Mouse (Mus musculus) neural tube, embryonic 13.5 days (tissue): Measurements from ENCODE around the gene Smdt1. TPM values are rescaled to one million over a fixed set of nuclear protein-coding genes. Genes with fewer than 3 reads are reported as not detected.
"Not testable (repeated sequence)": the region's sequence is repeated elsewhere in the genome, so short reads cannot be mapped to it uniquely, and the experiment has no call there.

ENCODE experiments used
- ATAC-seq: fragments of 200-750 bp; cut with Nextera tagmentation; 2 replicates; pipeline ENCODE4 v1.8.0; 2017; ENCODE audit warnings: low read depth, mild to moderate bottlenecking, moderate TSS enrichment, moderate library complexity
- H3K27ac ChIP-seq: fragments of 300-500 bp; sonication (generic); replicated peaks from 2 replicates; pipeline ENCODE4 v1.5.1; 2015; ENCODE audit warnings: moderate library complexity, mild to moderate bottlenecking, inconsistent platforms
- H3K27me3 ChIP-seq: fragments of 300-500 bp; sonication (generic); 2 replicates; pipeline ENCODE4 v1.6.1; 2015; ENCODE audit warnings: mild to moderate bottlenecking, inconsistent platforms
- H3K36me3 ChIP-seq: fragments of 300-500 bp; sonication (generic); 2 replicates; pipeline ENCODE4 v1.6.1; 2015; ENCODE audit warnings: mild to moderate bottlenecking, inconsistent platforms
- H3K4me1 ChIP-seq: fragments of 300-500 bp; sonication (generic); replicated peaks from 2 replicates; pipeline ENCODE4 v1.6.1; 2015; ENCODE audit warnings: inconsistent platforms
- H3K4me2 ChIP-seq: fragments of 300-500 bp; sonication (generic); 2 replicates; pipeline ENCODE4 v1.6.1; 2015; ENCODE audit warnings: inconsistent platforms, mild to moderate bottlenecking, moderate library complexity
- H3K4me3 ChIP-seq: fragments of 300-500 bp; sonication (generic); 2 replicates; pipeline ENCODE4 v1.5.1; 2015; ENCODE audit warnings: mild to moderate bottlenecking, inconsistent platforms
- H3K9ac ChIP-seq: fragments of 300-500 bp; sonication (generic); 2 replicates; pipeline ENCODE4 v1.6.1; 2015; ENCODE audit warnings: moderate library complexity, mild to moderate bottlenecking, inconsistent platforms
- H3K9me3 ChIP-seq: fragments of 300-500 bp; sonication (generic); 2 replicates; pipeline ENCODE4 v1.6.1; 2016; ENCODE audit warnings: inconsistent platforms
- whole genome bisulfite sequencing: fragments of 180-500 bp; shearing (Covaris S2); methylation state at CpG from one replicate; pipeline ENCODE4 v1.1.7; 2015; 5-methylcytosine and 5-hydroxymethylcytosine counted together
- polyA plus RNA-seq: library from polyadenylated mRNA; unstranded; fragments of >200 nt; fragmentation: Nextera tagmentation; extraction: Ambion mirVana; gene quantifications from 2 replicates; pipeline ENCODE4 v1.2.1, GENCODE M21; 2015

The Smdt1 gene
- polyA plus RNA-seq, 1 experiment from 2014 or later = 401 TPM

DNA sequence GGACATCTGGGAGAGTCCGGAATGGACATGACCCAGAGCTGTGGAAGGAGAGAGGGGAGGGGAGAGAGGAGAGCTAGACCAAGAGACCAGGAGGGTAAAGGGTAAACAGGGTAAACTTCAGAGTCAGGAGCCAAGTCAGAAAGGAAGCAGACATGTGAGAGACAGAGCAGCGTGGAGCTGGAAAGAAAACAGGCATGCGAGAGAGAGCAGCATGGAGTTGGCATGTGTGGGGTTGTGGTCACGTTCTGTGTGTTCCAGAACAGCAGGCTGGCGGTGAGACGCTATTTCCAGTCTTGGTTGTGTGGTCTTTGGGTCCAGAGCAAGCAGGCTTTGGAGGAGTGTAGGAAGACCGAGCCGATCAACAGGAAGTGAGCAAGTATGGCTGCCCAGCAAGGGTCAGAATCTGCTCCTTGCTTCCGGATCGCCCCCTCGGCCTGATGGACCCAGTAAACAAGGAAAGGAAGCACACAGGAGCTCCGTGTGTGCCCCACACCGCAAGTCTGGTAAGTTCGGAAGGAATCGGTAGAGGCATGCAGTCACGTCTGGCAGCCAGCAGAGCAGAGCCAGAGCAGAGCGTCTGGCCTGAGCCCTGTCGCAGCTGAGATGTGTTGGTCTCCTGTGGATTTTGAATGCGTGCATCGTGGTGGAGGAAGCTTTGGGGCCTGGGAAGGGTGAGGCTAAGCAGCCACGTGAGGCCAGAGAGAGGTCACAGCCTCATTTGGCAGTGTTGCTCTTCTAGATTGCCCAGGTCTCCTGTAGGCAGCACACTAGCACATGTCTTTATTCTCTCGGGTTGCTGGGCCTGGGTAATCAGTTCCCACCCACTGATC, 19.9 kb downstream of the Smdt1 start:
- Histone ChIP-seq H3K4me1 (peaks cover 8% of the 10 kb centered on the region), H3K4me2 (no peak overlapping the region), H3K9ac (no peak overlapping the region), H3K27ac (no peak overlapping the region), H3K9me3 (no peaks in the 10 kb centered on the region), H3K4me3 (no peak overlapping the region), H3K27me3 (no peaks in the 10 kb centered on the region), H3K36me3 (no peaks in the 10 kb centered on the region)
- ATAC-seq = no peak
- 68% methylated on average over 22 of the region's 22 CpGs for WGBS

DNA sequence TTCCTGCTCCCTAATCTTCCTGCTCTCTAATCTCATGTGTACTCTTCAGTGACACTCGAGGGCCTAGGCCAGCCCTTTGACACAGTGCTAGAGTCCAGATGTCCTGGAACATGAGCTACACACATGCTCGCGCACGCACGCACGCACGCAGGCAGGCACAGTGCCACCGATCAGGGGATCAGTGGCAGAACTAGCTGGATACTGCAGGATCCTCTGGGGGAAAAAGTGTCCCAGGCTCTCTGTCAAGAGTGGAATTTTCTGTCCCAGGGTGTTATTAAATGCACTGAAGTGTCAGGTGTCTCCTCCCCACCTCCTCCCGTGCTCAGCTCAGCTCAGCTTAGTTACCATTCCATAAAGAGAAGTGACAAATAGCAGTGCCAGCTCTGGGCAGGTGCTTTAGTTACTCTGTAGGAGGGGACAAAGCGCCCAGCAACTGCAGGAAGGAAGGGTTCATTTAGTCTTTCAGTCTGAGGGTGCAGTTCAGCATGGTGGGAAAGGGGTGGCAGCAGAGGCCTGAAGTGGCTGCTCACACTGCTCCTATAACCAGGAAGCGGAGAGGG, 22.8 kb downstream of the Smdt1 start:
- no peaks in the 10 kb centered on the region for H3K27me3 ChIP-seq
- H3K9ac ChIP-seq = no peak overlapping the region
- H3K4me2 ChIP-seq = no peak overlapping the region
- WGBS = 81% methylated on average over 11 of the region's 11 CpGs
- H3K4me1 ChIP-seq = no peaks in the 10 kb centered on the region
- H3K36me3 ChIP-seq = no peaks in the 10 kb centered on the region
- no peak for ATAC-seq
- H3K9me3 ChIP-seq = no peaks in the 10 kb centered on the region
- H3K4me3 ChIP-seq = no peak overlapping the region
- no peak overlapping the region for H3K27ac ChIP-seq

DNA sequence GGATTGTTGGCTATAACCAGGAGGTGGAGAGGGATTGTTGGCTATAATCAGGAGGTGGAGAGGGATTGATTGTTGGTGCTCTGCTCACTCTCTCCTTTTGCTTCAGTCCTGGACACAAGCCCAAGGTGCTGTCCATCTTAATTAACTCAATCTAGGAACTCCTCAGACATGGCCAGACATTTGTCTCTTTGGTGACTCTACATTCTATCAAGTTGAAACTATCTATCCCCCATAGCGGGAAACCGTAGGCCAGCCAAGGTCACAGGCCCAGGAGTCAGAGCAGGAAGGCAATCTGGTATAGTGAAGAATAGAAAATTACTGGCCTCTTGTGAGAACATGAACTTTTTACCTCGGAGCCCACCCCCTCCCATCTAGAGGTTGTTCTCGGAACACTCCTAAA, 23.5 kb downstream of the Smdt1 start:
- H3K36me3 ChIP-seq = no peaks in the 10 kb centered on the region
- no peaks in the 10 kb centered on the region for H3K9me3 ChIP-seq
- no peak overlapping the region for H3K4me2 ChIP-seq
- H3K9ac ChIP-seq = no peak overlapping the region
- no peaks in the 10 kb centered on the region for H3K4me1 ChIP-seq
- no peak overlapping the region for H3K27ac ChIP-seq
- WGBS = 82% methylated on average over 4 of the region's 4 CpGs
- ATAC-seq = no peak
- no peak overlapping the region for H3K4me3 ChIP-seq
- H3K27me3 ChIP-seq = no peaks in the 10 kb centered on the region

DNA sequence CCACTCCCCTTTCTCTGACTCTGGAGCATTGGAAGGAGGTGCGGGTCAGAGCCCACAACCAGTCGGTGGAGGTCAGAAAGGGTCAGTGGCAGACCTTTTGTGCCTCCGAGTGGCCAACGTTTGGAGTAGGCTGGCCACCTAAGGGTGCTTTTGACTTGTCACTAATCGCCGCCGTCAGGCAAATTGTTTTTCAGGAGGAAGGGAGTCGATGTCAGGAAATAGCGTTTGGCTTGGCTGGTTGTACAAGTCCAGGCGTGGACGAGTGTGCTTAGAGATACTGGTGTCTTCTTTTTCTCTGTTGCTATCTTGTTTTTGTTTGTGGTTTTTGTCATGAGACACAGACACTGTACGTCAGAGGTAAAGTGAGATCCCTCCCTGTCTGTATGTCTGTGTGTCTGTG, 25.0 kb downstream of the Smdt1 start:
- H3K9me3 ChIP-seq, H3K27ac ChIP-seq, H3K36me3 ChIP-seq, H3K4me1 ChIP-seq, H3K4me3 ChIP-seq, H3K27me3 ChIP-seq, H3K4me2 ChIP-seq, ATAC-seq, H3K9ac ChIP-seq: not testable (repeated sequence)
- WGBS = 83% methylated on average over 8 of the region's 12 CpGs

DNA sequence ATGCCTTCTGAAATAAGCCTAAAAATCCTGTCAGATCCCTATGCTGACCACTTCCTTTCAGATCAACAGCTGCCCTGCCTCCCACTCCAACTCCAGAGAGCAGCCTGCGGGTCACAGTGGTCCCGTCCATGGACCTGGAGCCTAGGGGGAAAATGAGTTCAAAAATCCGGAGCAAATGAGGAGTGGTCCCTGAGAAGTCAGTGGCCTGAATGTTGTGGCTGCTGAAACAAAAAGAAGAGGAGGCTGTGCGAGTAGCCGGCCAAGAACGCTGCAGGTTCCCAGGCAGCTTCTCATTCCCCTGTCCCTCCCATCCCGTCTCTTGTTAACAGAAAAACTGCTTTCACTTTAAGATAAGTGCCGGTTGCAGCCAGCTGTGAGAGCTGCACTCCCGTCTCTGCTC, 25.8 kb downstream of the Smdt1 start:
- not testable (repeated sequence) for H3K4me1 ChIP-seq, H3K27me3 ChIP-seq, H3K4me2 ChIP-seq, H3K9me3 ChIP-seq, H3K27ac ChIP-seq, ATAC-seq, H3K36me3 ChIP-seq, H3K4me3 ChIP-seq, H3K9ac ChIP-seq
- WGBS = 15% methylated on average over 6 of the region's 9 CpGs

DNA sequence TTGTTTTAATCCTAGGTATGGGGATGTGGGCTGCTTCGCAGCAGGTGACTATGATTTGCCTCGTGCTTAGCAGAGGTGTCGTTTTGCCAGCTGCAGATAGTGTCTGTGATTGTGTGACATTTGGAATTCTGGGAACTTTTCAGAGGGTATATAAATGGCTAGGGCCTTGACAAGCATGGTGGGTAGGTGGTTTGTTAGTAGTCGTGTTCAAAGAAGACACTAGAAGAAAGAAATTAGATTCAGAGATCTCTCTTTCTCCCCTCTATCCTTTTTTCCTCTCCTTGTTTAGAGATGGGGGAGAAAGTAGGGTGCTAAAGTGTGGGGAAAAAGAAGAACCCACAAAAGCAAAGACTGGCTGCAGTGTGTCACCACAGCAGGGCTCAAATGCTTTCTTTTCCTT, 29.4 kb downstream of the Smdt1 start:
- WGBS = 88% methylated on average over 4 of the region's 4 CpGs
- no peak overlapping the region for H3K4me2 ChIP-seq
- H3K9me3 ChIP-seq = no peaks in the 10 kb centered on the region
- no peaks in the 10 kb centered on the region for H3K27me3 ChIP-seq
- no peaks in the 10 kb centered on the region for H3K4me1 ChIP-seq
- ATAC-seq = no peak
- no peak overlapping the region for H3K9ac ChIP-seq
- no peak overlapping the region for H3K4me3 ChIP-seq
- H3K36me3 ChIP-seq = no peaks in the 10 kb centered on the region
- H3K27ac ChIP-seq = no peak overlapping the region

DNA sequence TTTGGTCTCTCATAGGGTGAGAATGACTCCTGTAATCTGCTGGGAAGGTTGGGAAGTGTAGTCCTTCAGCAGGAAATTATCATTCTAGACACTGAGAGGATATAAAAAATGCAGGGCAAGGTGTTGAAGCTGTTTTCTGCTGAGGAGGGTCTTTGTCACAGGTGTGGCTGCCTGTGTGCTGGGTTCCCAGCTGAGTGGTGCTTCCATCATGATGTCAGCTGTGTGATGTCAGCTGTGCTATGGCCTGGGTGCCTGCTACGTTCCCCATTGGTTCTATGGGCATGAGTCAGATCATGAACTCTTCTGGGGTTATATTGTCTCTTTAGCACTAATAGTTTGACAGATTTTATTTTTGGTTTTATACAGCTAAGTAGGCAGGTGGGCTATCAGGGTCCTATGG, 30.1 kb downstream of the Smdt1 start:
- H3K36me3 ChIP-seq = no peaks in the 10 kb centered on the region
- no peaks in the 10 kb centered on the region for H3K9me3 ChIP-seq
- no peak overlapping the region for H3K4me2 ChIP-seq
- H3K27me3 ChIP-seq = no peaks in the 10 kb centered on the region
- no peak overlapping the region for H3K9ac ChIP-seq
- H3K4me3 ChIP-seq = no peak overlapping the region
- 81% methylated on average over 1 of the region's 1 CpGs for WGBS
- ATAC-seq = no peak
- no peak overlapping the region for H3K27ac ChIP-seq
- H3K4me1 ChIP-seq = no peaks in the 10 kb centered on the region

DNA sequence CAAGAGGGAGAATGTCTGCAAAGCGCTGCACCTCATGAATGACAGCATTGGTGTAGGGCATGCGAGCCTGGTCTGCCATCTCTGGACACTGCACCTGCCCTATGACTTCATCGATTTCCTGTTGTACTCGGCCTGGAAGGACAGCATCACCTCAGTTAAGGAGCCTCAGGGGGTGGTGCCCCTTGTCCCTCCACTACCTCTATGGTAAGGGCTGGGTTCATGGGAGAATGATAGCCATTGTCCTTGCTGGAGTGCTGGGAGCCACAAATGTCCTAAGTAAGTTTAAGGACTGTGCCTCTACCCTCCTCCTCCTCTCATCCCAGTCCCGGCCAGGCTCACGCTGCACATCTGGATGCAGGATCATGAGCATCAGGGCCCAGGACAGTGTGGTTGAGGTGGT, 33.7 kb downstream of the Smdt1 start:
- no peak overlapping the region for H3K4me2 ChIP-seq
- ATAC-seq = no peak
- no peaks in the 10 kb centered on the region for H3K27me3 ChIP-seq
- H3K36me3 ChIP-seq = no peaks in the 10 kb centered on the region
- WGBS = 86% methylated on average over 6 of the region's 6 CpGs
- no peaks in the 10 kb centered on the region for H3K9me3 ChIP-seq
- no peak overlapping the region for H3K27ac ChIP-seq
- peaks cover 9% of the 10 kb centered on the region; the same call in 1 of the 2 replicates for H3K4me1 ChIP-seq
- H3K4me3 ChIP-seq = no peak overlapping the region
- H3K9ac ChIP-seq = no peak overlapping the region

DNA sequence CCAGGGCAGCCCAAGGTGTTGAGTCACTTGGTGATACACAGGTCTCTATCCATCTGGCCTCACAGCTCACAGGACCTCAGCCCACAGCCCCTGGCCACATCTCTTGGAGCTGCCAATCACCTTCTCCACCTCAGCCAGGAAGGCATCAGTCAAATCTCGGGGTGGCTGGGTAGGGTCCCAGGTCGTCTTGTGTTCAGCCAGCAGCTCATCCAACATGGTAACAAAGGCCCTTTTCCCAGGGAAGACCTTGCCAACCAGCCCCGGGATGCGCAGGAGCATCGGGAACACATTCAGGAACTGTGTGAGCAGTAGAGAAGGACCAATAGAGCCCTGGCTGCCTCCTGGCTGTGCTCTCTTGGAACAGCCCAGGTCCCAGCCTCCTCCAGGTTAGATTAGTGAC, 34.2 kb downstream of the Smdt1 start:
- no peak for ATAC-seq
- no peak overlapping the region for H3K4me3 ChIP-seq
- H3K9ac ChIP-seq = no peak overlapping the region
- no peak overlapping the region for H3K27ac ChIP-seq
- peaks cover 9% of the 10 kb centered on the region; the same call in 1 of the 2 replicates for H3K4me1 ChIP-seq
- H3K36me3 ChIP-seq = no peaks in the 10 kb centered on the region
- H3K9me3 ChIP-seq = no peaks in the 10 kb centered on the region
- no peak overlapping the region for H3K4me2 ChIP-seq
- H3K27me3 ChIP-seq = no peaks in the 10 kb centered on the region
- 89% methylated on average over 5 of the region's 5 CpGs for WGBS

DNA sequence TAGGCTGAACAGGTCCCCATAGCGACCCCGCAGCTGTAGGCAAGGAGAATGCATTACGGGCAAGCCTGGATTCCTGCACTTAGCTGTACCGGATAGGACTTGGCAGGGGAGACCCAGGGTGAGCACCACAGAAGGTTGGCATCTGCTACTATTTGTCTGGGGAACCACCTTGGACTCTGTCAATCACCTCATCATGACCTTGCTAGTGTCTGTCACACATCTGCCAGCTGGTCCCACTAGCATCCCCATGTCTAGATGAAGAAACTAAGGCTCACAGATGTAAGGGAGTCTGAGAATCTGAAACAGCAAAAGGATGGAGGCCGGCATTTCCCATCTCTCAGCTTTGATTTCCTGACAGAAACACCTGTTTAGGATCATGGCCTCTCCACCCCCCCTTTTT, 35.7 kb downstream of the Smdt1 start:
- Histone ChIP-seq H3K36me3 (no peaks in the 10 kb centered on the region), H3K4me1 (peaks cover 9% of the 10 kb centered on the region; the same call in 1 of the 2 replicates), H3K4me3 (no peak overlapping the region), H3K9me3 (no peaks in the 10 kb centered on the region), H3K27me3 (no peaks in the 10 kb centered on the region), H3K4me2 (no peak overlapping the region), H3K27ac (no peak overlapping the region), H3K9ac (no peak overlapping the region)
- 78% methylated on average over 5 of the region's 5 CpGs for WGBS
- ATAC-seq = no peak

DNA sequence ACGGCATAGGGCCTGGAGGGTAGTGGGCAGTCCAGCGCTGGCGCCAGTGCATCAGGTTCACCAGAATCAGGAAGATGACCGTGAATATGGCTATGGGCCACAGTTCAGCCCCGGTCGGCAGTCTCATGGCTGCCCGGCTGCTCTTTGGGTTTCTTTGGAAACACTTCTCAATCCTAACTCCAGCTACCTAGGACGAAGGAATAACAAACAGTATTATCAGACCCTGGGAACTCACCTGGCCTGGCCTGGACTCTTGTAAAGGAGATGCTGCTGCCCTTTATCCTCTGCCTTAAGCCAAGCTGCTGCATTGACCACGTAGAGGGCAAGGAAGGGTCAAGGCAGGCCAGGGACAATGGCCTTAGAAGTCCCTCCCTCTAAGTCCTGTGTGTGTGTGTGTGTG, 37.1 kb downstream of the Smdt1 start:
- H3K4me3 ChIP-seq = no peak overlapping the region
- no peak overlapping the region for H3K9ac ChIP-seq
- no peaks in the 10 kb centered on the region for H3K36me3 ChIP-seq
- WGBS = 86% methylated on average over 9 of the region's 9 CpGs
- H3K9me3 ChIP-seq = no peaks in the 10 kb centered on the region
- H3K27ac ChIP-seq = no peak overlapping the region
- no peak overlapping the region for H3K4me2 ChIP-seq
- no peak for ATAC-seq
- H3K27me3 ChIP-seq = no peaks in the 10 kb centered on the region; the same call in 1 of the 2 replicates
- H3K4me1 ChIP-seq = peaks cover 20% of the 10 kb centered on the region

DNA sequence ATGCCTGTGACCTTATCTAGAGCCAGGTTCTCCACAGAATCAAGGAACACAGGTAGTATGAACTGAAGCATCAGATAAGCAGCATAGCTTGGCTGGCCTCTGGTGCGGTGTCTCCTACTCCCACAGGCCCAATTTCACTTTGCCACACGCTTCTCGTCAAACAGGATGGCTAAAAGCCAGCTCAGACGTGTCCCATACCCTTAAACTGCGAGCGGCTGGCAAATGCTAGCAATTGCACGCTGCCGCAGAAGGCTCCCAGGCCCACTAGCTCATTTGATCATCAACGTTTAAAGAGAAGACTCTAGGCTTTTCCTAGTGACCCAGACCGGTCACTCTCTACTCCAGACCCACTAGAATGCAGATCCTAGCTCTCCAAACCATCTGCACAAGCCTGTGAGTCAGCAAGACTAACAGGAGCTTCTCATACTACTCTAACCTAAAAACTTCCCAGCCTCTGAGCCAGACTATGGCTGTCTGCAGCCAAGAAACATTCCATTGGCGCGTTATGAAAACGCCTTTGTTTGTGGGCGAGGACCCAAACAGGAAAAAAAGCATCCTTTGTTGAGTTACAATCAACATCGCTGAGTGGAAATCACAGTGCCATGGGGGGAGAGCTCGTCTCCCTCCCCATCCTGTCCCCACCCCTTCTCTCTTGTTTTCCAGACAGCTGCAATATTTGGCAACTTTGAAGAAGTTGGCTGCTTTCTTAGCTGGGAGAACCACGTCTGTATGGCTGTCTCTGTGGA, 37.8 kb downstream of the Smdt1 start:
- H3K4me2 ChIP-seq = no peak overlapping the region
- peaks cover 21% of the 10 kb centered on the region for H3K4me1 ChIP-seq
- 0 out of 2 replicates have a peak overlapping the region, but pooled peaks have one; percentile 14 for H3K27ac ChIP-seq
- H3K9ac ChIP-seq = no peak overlapping the region
- H3K4me3 ChIP-seq = no peak overlapping the region
- 54% methylated on average over 17 of the region's 17 CpGs for WGBS
- no peaks in the 10 kb centered on the region for H3K9me3 ChIP-seq
- no peak for ATAC-seq
- no peaks in the 10 kb centered on the region for H3K36me3 ChIP-seq
- H3K27me3 ChIP-seq = no peaks in the 10 kb centered on the region; the same call in 1 of the 2 replicates
